Mouse (Mus musculus) thymus, adult 2 months (tissue): ENCODE results near the gene Ppp1r7. TPM values are rescaled to one million over a fixed set of nuclear protein-coding genes. Genes with fewer than 3 reads are reported as not detected.

Experiments
- DNase-seq: peaks from one replicate; pipeline ENCODE4 v3.0.0; 2021
- H3K27ac ChIP-seq: fragments of 200-500 bp; 2 replicates; pipeline ENCODE4 v1.5.1; 2012; ENCODE audit warnings: low read length, control low read depth; ENCODE audit not compliant: control insufficient read depth, insufficient read depth
- H3K27me3 ChIP-seq: fragments of 200-500 bp; 2 replicates; pipeline ENCODE4 v1.6.1; 2012; ENCODE audit warnings: mild to moderate bottlenecking, low read length, moderate library complexity, mixed read lengths; ENCODE audit not compliant: control insufficient read depth, insufficient read depth
- H3K36me3 ChIP-seq: fragments of 200-500 bp; 2 replicates; pipeline ENCODE4 v1.6.1; 2012; ENCODE audit warnings: mild to moderate bottlenecking, low read length, moderate library complexity; ENCODE audit not compliant: control insufficient read depth, insufficient read depth
- H3K4me1 ChIP-seq: fragments of 200-500 bp; replicated peaks from 2 replicates; pipeline ENCODE4 v1.6.1; 2012; ENCODE audit warnings: low read length; ENCODE audit not compliant: control insufficient read depth, insufficient read depth
- H3K4me3 ChIP-seq: fragments of 200-500 bp; 2 replicates; pipeline ENCODE4 v1.5.1; 2012; ENCODE audit warnings: mild to moderate bottlenecking, low read length, control low read depth, moderate library complexity; ENCODE audit not compliant: control insufficient read depth, insufficient read depth
- CTCF ChIP-seq: fragments of 200-500 bp; IDR thresholded peaks from 2 replicates; pipeline ENCODE4 v1.5.1; 2012; ENCODE audit warnings: mild to moderate bottlenecking, control low read depth, low read length, moderate library complexity, borderline replicate concordance; ENCODE audit not compliant: control insufficient read depth, poor library complexity, insufficient read depth; ENCODE audit errors: extremely low read depth
- POLR2A ChIP-seq: fragments of 200-500 bp; IDR thresholded peaks from 2 replicates; pipeline ENCODE4 v1.6.1; 2012; ENCODE audit warnings: mild to moderate bottlenecking, low read length, control low read depth, moderate library complexity; ENCODE audit not compliant: control insufficient read depth, poor library complexity, insufficient read depth; ENCODE audit errors: extremely low read depth
- WGBS: fragments of 180-500 bp; shearing (Covaris S2); methylation state at CpG from one replicate; pipeline ENCODE4 v1.1.7; 2018; 5-methylcytosine and 5-hydroxymethylcytosine counted together
- polyA plus RNA-seq: library from polyadenylated mRNA; depleted of rRNA; stranded (reverse); fragments of >200 nt; gene quantifications from 2 replicates; pipeline ENCODE4 v1.2.3, GENCODE M21; 2012

Ppp1r7 gene
- polyA plus RNA-seq, 1 experiment, result 6.0 TPM

- no peaks in the 10 kb centered on the region; the same call in 1 of the 2 replicates for H3K36me3 ChIP-seq
- no peaks in the 10 kb centered on the region for H3K27me3 ChIP-seq
- no peak overlapping the region for H3K4me3 ChIP-seq
- 92% methylated on average over 3 of the region's 3 CpGs for WGBS
- TF ChIP-seq CTCF (no peak), POLR2A (no peak)
- no peak overlapping the region for H3K27ac ChIP-seq
- DNase-seq, result no peak
- no peaks in the 10 kb centered on the region for H3K4me1 ChIP-seq
These were observed 16.2 kb upstream of the Ppp1r7 start for GRCm38 (mm10) chr1:93326446-93326845.

DNA sequence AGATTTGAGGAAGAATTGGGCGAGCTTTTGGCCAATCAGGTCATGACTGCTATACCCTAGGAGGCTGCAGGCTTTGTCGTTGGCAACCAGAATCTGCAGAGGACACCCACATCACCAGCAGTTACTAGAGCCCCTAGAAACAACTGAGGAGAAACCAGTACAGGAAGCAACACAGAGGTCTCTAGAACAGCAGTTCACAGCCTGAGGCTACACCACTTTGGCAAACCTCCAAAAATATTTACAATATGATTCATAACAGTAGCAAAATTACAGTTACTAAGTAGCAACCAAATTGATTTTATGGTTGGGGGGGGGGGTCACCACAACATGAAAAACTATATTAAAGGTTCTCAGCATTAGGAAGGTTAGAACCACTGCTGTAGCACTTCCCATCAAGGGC lies 8.0 kb upstream of the Ppp1r7 start:
- Histone ChIP-seq H3K4me3 (no peak overlapping the region), H3K27me3 (no peaks in the 10 kb centered on the region), H3K4me1 (no peaks in the 10 kb centered on the region), H3K27ac (no peak overlapping the region), H3K36me3 (no peaks in the 10 kb centered on the region)
- 89% methylated on average over 2 of the region's 2 CpGs for WGBS
- DNase-seq, result no peak
- no peak for TF ChIP-seq POLR2A
- TF ChIP-seq CTCF, result no peak

GRCm38 (mm10) chr1:93343504-93344047 lies 922 bp downstream of the Ppp1r7 start:
- 0 out of 2 replicates have a peak, but pooled peaks cover 11% of the 10 kb centered on the region for H3K36me3 ChIP-seq
- TF ChIP-seq CTCF (0 out of 2 replicates have a peak, but pooled peaks have one; percentile 6), POLR2A (peak; percentile 67)
- H3K4me3 ChIP-seq, result peak overlapping the region; percentile 80
- H3K27ac ChIP-seq, result no peak overlapping the region
- H3K4me1 ChIP-seq, result peaks cover 3% of the 10 kb centered on the region; the same call in 1 of the 2 replicates
- no peaks in the 10 kb centered on the region for H3K27me3 ChIP-seq
- peak; percentile 90 for DNase-seq
- WGBS, result under 1% methylated on average over 39 of the region's 39 CpGs

DNA sequence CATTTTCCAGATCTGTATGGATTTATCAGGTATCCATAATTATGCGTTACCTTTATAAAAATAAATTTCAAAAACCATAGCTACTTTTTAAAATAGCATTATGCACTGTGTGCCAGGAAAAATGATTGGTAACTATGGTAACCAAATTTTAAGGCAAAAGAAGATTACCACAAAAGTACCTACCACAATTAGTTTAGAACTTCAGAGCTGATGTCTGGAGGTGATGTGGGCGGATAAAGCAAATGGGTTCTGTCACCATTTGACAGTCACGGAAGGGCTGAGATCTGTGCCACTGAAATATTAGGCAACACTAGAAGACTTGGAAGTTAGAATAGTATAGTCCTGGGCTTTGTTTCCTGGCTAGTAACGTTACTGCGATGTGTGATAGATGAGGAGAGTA lies 4.5 kb downstream of the Ppp1r7 start:
- DNase-seq, result no peak
- Histone ChIP-seq H3K27ac (no peak overlapping the region), H3K4me1 (peaks cover 3% of the 10 kb centered on the region; the same call in 1 of the 2 replicates), H3K27me3 (no peaks in the 10 kb centered on the region), H3K4me3 (no peak overlapping the region), H3K36me3 (peaks cover 40% of the 10 kb centered on the region)
- 96% methylated on average over 5 of the region's 5 CpGs for WGBS
- no peak for TF ChIP-seq CTCF
- no peak for TF ChIP-seq POLR2A

GRCm38 (mm10) chr1:93349701-93350100 lies 7.0 kb downstream of the Ppp1r7 start:
- WGBS, result 90% methylated on average over 4 of the region's 4 CpGs

GRCm38 (mm10) chr1:93352724-93353123 lies 10.1 kb downstream of the Ppp1r7 start:
- Histone ChIP-seq H3K4me1 (no peaks in the 10 kb centered on the region), H3K4me3 (no peak overlapping the region), H3K36me3 (peaks cover 87% of the 10 kb centered on the region), H3K27ac (no peak overlapping the region), H3K27me3 (no peaks in the 10 kb centered on the region)
- 97% methylated on average over 2 of the region's 2 CpGs for WGBS
- TF ChIP-seq CTCF, result no peak
- no peak for TF ChIP-seq POLR2A
- DNase-seq, result no peak

More at GRCm38 (mm10) chr1:93349701-93350100, 7.0 kb downstream of the Ppp1r7 start:
- no peaks in the 10 kb centered on the region for H3K4me1 ChIP-seq
- no peak overlapping the region for H3K4me3 ChIP-seq
- no peak overlapping the region for H3K27ac ChIP-seq
- H3K36me3 ChIP-seq, result peaks cover 65% of the 10 kb centered on the region
- no peak for DNase-seq
- no peaks in the 10 kb centered on the region for H3K27me3 ChIP-seq
- TF ChIP-seq POLR2A (no peak), CTCF (no peak)

DNA sequence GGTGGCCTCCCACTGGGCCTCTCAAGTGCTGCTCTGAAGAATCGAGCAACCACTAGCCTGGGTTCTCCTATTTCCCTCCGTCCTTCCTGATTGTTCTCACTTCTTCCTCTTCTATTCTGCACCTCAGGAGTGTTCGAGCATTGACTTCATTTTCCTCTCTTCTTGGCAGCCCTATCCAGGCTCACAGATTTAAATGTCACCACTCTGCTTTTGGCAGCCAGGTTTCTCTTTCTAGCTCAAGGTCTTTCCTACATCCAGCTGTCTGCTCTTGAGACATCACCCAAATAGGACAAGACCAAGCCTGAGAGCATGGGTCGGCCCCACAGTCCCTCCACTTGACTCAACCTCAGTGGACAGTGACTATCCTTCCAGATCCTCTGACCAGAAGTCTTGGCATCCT lies 20.0 kb downstream of the Ppp1r7 start:
- no peak for TF ChIP-seq CTCF
- no peak for TF ChIP-seq POLR2A
- WGBS, result 94% methylated on average over 4 of the region's 4 CpGs
- Histone ChIP-seq H3K27me3 (no peaks in the 10 kb centered on the region), H3K4me1 (no peaks in the 10 kb centered on the region), H3K36me3 (peaks cover 52% of the 10 kb centered on the region), H3K27ac (no peak overlapping the region), H3K4me3 (no peak overlapping the region)
- no peak for DNase-seq
